Mouse (Mus musculus) left cerebral cortex, adult 18-20 months (tissue): ENCODE results near the gene Zfp120. TPM values are rescaled to one million over a fixed set of nuclear protein-coding genes. Genes with fewer than 3 reads are reported as not detected.
"Not testable (repeated sequence)": the region's sequence is repeated elsewhere in the genome, so short reads cannot be mapped to it uniquely, and the experiment has no call there.

Source experiments
- DNase-seq, 2 experiments: peaks; one replicate each; pipeline ENCODE4 v3.0.0; 2021 to 2022; ENCODE audit warnings: low spot score in 2 of 2, mixed read lengths in 1 of 2
- long read RNA-seq, 2 experiments: library from polyadenylated mRNA; stranded (forward); transcript quantifications; one replicate each; pipeline ENCODE4 v2.0.0; 2021
- total RNA-seq, 2 experiments: library from RNA; stranded (reverse); gene quantifications; 2 replicates each; pipeline ENCODE4 v1.2.3; 2021

The Zfp120 gene
- total RNA-seq: 10 to 100 TPM; 10.1 to 11.0 TPM
- long read RNA-seq, experiment 1, full-length matches to known transcripts: 11 of 14 reads
- long read RNA-seq, experiment 1, partial matches to known transcripts: 2 of 14 reads
- long read RNA-seq, experiment 1, other reads (novel, unspliced or antisense): 1 of 14 reads
- long read RNA-seq, experiment 2, full-length matches to known transcripts: 7 of 8 reads
- long read RNA-seq, experiment 2, partial matches to known transcripts: 1 of 8 reads
- long read RNA-seq, experiment 2, other reads (novel, unspliced or antisense): 0 of 8 reads

DNA sequence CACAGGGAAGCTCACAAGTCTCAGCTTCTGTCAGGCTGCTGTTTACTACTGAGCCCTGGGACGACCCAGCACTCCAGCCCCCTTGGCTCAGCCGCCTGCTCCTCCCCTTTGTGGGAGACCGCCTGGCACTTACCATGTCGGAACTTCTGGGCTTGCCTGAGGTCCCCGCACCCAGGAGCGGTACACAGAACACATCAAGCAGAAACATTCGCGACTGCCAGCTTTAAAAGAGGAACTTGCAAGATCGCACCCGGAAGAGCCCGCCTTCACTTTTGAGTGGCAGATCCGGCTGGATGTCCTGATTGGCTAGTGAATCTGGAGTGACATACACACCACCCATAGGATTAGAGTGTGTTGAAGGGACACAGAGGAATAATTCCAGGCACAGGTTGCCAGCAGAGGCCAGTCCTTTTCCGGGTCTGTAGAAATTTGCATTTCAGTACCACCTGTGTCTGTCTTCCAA is at the start of gene Zfp120:
Gene Zfp120, minus strand, starts transcription at position 274 of the 463 bp plus-strand sequence.
- DNase-seq: peak; percentile 74 to 90

DNA sequence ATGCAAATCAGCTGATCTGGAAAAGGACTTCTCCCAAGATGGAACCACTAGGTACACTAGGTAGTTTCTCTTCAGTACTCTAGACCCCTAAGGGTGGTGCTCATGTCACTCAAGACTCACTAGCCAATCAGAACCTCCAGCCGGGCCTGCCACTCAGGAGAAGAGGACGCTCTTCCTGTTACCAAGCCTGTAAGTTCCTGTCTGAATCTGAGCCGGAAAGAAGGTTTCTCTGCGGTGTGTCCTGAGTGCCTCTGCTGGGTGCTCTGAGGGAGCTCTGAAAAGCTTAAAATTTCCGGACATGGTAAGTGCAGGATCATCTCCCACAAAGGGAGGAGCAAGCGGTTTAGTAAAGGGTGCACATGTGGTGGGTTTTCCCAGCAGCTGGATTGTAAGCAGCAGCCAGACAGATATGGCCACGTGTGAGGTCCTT is 45.1 kb upstream of the Zfp120 start, which contains the start of gene Gm14139:
Gene Gm14139, plus strand, starts transcription at position 186 of the 430 bp plus-strand sequence.
- DNase-seq: not testable (repeated sequence)

DNA sequence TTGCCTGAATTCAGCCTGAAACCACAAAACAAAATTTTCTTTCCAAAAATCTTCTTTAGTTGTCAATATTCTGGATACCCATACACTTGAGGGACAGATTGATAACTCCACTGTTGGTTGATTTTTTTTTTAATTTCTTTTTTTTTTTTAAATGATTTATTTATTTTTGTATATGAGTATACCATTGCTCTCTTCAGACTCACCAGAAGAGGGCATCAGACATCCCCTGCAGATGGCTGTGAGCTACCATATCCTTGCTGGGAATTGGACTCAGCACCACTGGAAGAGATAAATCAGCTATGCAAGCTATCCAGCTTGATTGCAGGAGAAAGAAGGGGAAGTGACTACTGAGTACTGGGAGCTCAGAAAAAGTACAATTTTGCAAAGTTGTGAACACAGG is 44.5 kb upstream of the Zfp120 start:
- not testable (repeated sequence) for DNase-seq

DNA sequence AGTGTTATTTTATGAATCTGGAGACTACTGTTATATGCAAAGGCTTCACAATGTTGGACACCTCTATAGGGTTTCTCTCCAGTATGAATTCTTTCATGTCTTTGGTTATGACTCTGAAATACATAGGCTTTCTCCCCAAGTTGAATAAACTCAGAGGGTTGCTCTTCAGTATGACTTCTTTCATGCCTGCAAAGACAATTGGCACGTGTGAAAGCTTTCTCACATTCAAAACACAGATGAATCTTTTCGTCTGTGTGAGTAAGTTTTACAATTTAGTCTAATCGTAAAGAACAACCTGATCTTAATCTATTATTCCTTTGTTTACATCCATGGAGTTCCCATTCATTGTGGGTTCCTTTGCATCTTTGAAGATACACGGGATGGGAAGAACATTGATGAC is 43.1 kb upstream of the Zfp120 start, which contains the start of gene Gm10770:
Gene Gm10770, minus strand, starts transcription at position 101 of the 400 bp plus-strand sequence.
- DNase-seq: not testable (repeated sequence)

DNA sequence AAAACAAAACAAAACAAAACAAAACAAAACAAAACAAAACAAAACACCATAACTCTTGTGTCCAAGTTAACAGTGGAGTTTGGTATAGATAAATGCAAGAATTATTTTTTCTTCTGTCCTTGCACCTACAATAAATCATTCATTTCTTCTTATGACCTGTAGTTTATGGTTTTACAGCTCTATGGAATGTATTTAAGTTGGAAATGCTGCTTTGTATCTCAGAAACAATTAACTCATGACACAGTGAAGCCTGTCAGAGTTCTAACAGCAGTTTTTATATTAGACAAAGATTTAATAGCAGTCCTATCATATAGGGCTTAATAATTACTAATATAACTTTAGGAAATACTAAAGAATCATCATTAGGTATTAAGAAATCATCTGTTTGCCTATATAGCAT is 37.3 kb upstream of the Zfp120 start:
- DNase-seq: no peak

DNA sequence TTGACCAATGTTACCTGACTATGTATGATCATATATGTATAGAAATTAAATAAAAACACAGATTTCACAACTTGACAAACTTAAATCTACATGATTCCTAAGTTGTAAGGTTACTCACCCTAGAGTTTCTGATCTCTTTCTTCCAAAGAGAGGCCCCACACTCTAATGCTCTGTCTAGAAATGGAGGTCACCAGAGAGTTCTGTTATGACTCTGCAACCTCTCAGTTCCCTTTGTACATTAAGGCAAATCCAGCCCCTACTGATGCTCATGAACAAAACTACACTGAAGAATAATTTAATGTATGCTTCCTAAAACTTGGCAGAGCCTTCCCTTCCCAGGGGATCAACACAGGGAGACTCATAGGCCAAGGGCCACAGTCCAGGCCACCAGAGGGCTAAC is 30.2 kb upstream of the Zfp120 start:
- no peak for DNase-seq

DNA sequence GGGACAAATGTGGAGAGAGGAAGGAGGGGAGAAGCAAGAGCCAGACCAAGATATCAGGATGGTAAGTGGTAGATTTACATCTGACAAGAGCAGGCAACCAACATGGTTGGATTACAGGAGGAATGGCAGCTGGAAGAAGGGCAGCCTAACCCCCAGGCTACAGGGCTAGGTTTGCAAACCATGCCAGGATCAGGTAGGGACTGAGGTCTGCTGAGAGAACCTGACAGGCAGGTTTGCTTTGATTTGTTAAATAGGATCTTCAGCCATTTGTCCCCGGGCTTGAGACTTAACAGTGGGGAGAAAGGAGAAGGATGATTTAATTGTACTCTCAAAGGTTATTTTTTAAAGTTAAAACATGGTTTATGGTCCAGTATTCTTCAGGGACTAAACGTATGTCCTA is 3.7 kb downstream of the Zfp120 start:
- no peak for DNase-seq

DNA sequence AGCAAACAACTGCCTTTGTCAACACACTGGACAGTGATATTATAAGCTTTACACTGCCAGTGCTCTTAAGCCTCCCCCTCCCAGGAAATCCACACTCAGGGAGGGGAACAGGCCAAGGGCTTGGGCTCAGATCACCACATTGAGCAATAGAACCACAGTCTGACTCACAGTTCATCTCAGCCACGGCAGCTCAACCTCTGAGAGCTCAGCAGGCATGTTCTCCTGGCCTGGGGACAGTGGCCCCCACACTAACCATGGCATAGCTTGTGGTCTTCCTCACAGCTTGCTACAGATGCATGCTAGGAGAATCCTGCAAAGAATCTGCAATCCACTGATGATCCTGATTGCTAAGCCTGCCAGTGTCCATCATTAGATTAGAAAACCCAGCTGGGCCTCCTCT is 4.5 kb downstream of the Zfp120 start:
- not testable (repeated sequence) for DNase-seq

DNA sequence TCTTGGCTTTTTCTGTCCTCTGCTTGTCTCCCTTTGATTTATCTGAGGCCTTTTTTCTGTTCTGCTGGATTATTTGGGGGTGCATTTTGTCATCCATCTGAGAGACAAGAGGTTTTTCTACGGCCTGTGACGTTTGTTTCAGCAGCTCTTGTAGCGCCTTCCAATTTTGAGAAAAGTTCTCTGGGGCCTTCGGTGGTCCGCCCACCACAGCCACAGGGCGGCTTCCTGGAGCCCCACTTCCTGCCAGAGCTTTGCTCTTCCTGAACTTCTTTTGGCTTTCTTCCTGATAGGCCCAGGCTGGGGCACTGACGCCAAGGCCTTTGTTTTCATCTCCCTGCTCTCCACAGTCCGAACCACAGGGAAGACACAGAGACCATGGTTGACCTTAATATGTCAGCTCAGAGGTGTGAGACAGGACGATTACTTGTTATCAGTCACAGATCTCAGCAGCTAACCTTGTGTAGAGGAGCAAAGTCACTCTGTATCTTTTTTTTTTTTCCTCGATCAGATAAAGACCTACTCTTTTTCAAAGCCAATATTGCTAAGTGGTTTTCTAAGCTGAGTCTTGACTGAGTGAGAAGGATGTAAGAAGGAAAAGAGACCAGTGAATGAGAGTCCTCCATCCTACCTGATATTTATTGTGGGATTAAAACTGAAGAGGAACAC is 25.1 kb downstream of the Zfp120 start:
- no peak for DNase-seq

DNA sequence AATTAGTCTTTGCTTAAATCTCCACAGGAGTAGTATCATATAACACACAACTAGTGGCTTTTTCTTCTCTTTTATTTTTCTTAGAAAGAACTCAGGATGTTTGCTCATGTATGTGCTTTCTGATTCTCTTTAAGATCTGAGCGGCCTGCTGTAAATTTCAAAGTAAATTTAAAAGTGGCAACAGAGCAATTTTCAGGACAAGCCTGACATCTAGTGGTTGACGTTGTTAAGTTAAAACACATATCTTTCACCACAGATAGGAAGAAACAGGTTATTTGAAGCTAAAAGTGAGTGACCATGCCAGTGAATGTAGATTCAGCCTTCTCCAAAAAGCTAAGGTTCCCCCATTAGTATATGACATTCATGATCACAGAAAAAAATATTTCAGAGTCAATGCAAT is 36.9 kb downstream of the Zfp120 start:
- peak; percentile 32 to 47 for DNase-seq

Other genes with a start within 250 kb of the Zfp120 start
- not detected for gene Gm10770, start 43.0 kb upstream of the Zfp120 start, total RNA-seq
- not detected for gene Gm14139, start 45.0 kb upstream of the Zfp120 start, total RNA-seq
- gene Zfp937, start 81.4 kb upstream of the Zfp120 start, total RNA-seq: 10 to 100 TPM; 10.0 to 11.6 TPM
- gene Gm21994, start 118.9 kb upstream of the Zfp120 start, total RNA-seq: 1 to 10 TPM; 7.8 to 8.2 TPM
- under 1 TPM; 0.21 to 0.28 TPM for gene Gm14124, start 120.8 kb upstream of the Zfp120 start, total RNA-seq
- 1 to 10 TPM; 2.0 to 2.2 TPM for gene Gm10130, start 187.0 kb upstream of the Zfp120 start, total RNA-seq
- gene 3300002I08Rik, start 226.1 kb upstream of the Zfp120 start, total RNA-seq: 1 to 10 TPM; 8.1 to 9.0 TPM